Mouse (Mus musculus) C2C12 (cell line): ENCODE results near the gene Rassf4. TPM values are rescaled to one million over a fixed set of nuclear protein-coding genes. Genes with fewer than 3 reads are reported as not detected.

Source experiments
- H3K27me3 ChIP-seq: one replicate; pipeline ENCODE4 v1.6.1; 2011; ENCODE audit not compliant: control insufficient read depth, insufficient read depth, insufficient read length
- H3K36me3 ChIP-seq: one replicate; pipeline ENCODE4 v1.6.1; 2011; ENCODE audit not compliant: control insufficient read depth, insufficient read depth
- H3K4me3 ChIP-seq: one replicate; pipeline ENCODE4 v1.5.1; 2011; ENCODE audit warnings: mild to moderate bottlenecking, control low read depth; ENCODE audit not compliant: poor library complexity, insufficient read depth, severe bottlenecking
- H3K79me2 ChIP-seq: one replicate; pipeline ENCODE4 v1.6.1; 2011; ENCODE audit not compliant: control insufficient read depth, insufficient read depth
- H3K79me3 ChIP-seq: one replicate; pipeline ENCODE4 v1.6.1; 2011; ENCODE audit warnings: low read depth, control low read depth
- H3ac ChIP-seq: one replicate; pipeline ENCODE3; 2011; ENCODE audit warnings: low read depth; ENCODE audit not compliant: control insufficient read depth, insufficient read length
- CEBPB ChIP-seq: IDR thresholded peaks from one replicate; pipeline ENCODE4 v1.6.1; 2011; ENCODE audit warnings: low read depth, mild to moderate bottlenecking, control low read depth, moderate library complexity
- CTCF ChIP-seq: IDR thresholded peaks from one replicate; pipeline ENCODE4 v1.5.1; 2011; ENCODE audit not compliant: control insufficient read depth, insufficient read depth, insufficient read length
- FOSL1 ChIP-seq: IDR thresholded peaks from one replicate; pipeline ENCODE4 v1.8.0; 2011; ENCODE audit warnings: mild to moderate bottlenecking, low read length; ENCODE audit not compliant: poor library complexity, insufficient read depth, severe bottlenecking
- MAX ChIP-seq: IDR thresholded peaks from one replicate; pipeline ENCODE4 v1.6.1; 2011; ENCODE audit warnings: mild to moderate bottlenecking, control low read depth
- MYOD1 ChIP-seq: IDR thresholded peaks from one replicate; pipeline ENCODE4 v1.6.1; 2011; ENCODE audit warnings: low read depth; ENCODE audit not compliant: control insufficient read depth, insufficient read length
- MYOG ChIP-seq: IDR thresholded peaks from one replicate; pipeline ENCODE4 v1.6.1; 2011; ENCODE audit not compliant: control insufficient read depth, insufficient read length; ENCODE audit errors: extremely low read depth
- USF1 ChIP-seq: IDR thresholded peaks from one replicate; pipeline ENCODE4 v1.6.1; 2011; ENCODE audit warnings: low read depth, mild to moderate bottlenecking, control low read depth, moderate library complexity
- polyA plus RNA-seq: library from polyadenylated mRNA; unstranded; fragments of >200 nt; fragmentation: generic; extraction: Trizol; gene quantifications from one replicate; pipeline ENCODE4 v1.2.1, GENCODE M21; 2012; ENCODE audit warnings: missing spikeins

The Rassf4 gene
- polyA plus RNA-seq, 1 experiment: 0.21 TPM

DNA sequence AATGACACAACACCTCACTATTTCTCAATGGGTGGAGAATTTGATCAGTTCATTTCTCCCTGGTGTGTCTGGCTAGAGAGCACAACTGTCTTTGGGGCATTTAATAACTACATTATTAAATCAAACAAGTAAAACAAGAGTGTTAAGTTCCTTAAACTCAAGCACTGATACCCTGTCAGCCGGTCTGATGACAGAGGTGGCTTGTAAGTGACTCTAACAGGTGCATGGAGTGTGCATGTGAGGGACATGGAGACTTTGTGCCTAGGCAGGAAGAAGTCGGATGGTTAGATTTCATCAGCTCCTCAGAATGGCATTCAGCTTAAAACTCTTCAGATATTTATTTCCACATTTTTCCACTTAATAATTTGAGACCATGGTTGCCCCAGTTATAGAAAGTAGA lies 10.4 kb downstream of the Rassf4 start:
- Histone ChIP-seq H3K79me2 (no peaks in the 10 kb centered on the region), H3K36me3 (no peaks in the 10 kb centered on the region), H3K4me3 (no peak overlapping the region), H3K79me3 (no peaks in the 10 kb centered on the region), H3ac (no peak overlapping the region), H3K27me3 (no peaks in the 10 kb centered on the region)
- TF ChIP-seq MAX: no peak

DNA sequence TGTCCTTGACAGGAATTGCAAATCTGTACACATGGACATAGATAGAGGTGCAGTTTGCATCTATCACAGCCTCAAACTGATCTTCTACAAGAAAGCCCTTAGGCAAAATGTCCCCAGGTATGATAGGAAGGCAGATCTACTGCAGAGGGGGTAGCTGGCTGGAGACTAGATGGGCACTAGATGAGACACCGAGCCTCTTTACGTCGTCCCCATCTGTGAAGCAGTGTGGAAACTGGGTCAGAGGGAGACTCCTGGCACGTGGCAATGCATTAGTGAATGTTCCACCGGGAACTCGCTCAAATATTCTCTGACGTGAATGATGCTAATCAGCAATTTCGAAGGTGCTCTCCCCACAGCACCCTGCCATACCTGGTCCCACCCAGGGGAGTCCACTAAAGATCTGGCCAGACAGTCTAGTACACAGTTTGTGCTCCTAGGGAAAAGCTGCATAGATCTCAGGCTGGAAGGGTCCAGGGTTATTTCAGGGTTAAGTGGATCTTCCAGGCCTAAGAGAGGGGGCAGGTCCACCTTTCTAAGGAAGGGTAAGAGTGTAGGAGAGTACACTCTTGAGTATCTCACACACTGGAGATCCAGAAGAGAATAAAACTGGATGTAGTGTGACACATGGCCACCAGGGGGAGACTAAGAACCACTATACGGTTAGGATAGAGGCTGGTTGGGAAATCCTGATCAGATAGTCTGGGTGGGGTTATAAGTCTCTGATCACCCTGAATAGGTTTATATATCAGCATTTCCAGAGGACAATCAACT lies 19.9 kb downstream of the Rassf4 start:
- TF ChIP-seq USF1 (no peak), MYOG (no peak), FOSL1 (no peak), CEBPB (no peak), MYOD1 (no peak), CTCF (no peak), MAX (no peak)
- H3K27me3 ChIP-seq: no peaks in the 10 kb centered on the region

DNA sequence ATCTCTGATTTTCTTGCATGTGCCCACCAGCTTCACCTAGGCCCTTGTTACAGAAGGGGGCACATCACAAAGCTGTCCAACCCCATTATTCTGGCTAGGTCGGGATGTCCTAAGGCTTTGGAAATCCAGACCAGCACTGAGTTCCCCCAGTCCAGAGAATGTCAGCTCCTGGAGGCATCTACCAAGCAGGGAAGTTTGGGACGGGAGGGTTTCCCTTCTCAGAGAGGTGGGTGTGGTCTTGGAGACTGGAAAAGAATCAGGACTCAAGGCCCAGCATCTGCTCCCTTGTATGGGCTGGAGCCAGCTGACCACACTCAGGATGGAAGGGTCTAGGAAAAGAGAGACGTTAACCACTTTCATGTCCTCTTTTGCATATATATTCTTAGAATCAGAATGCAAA lies 20.6 kb downstream of the Rassf4 start:
- TF ChIP-seq FOSL1: no peak
- TF ChIP-seq MYOG: no peak
- no peak for TF ChIP-seq MYOD1
- no peak for TF ChIP-seq USF1
- no peaks in the 10 kb centered on the region for H3K36me3 ChIP-seq
- H3K79me3 ChIP-seq: no peaks in the 10 kb centered on the region
- H3K4me3 ChIP-seq: no peak overlapping the region
- H3K79me2 ChIP-seq: no peaks in the 10 kb centered on the region
- no peak overlapping the region for H3ac ChIP-seq
- no peaks in the 10 kb centered on the region for H3K27me3 ChIP-seq

More for the DNA sequence above, 19.9 kb downstream of the Rassf4 start:
- H3K79me2 ChIP-seq: no peaks in the 10 kb centered on the region
- H3ac ChIP-seq: no peak overlapping the region
- no peaks in the 10 kb centered on the region for H3K36me3 ChIP-seq
- H3K4me3 ChIP-seq: no peak overlapping the region
- H3K79me3 ChIP-seq: no peaks in the 10 kb centered on the region

DNA sequence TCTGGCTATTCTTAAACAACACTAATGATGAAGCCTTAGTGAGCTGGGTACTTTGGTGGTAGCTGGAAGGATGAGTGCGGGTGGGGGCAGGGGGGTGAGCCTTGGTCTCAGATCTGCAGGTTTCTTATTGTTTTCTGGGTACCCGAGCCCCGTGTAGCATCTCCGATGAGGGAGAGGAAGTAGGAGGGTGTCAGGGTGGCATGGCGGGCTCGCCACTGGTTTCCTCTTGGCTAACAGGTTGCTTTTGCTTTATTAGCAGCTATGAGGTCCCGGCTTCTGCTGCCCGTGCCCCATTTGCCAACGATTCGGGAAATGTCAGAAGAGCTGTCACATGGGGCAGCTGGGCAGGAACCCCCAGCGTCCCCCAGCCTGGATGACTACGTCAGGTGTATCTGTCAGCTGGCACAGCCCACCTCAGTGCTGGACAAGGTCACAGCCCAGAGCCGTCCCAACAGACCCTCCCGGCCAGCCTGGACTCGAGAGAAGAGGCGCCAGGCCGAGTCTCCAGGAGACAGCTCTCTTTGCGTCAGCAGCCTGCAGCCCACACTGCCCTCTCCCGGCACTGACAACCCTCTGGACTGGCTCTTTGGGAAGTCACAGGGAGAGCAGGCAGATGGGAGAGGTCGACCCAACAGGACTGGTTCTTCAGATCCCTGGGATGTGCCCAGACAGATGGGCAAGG lies 22.2 kb downstream of the Rassf4 start:
- H3K27me3 ChIP-seq: no peaks in the 10 kb centered on the region
- no peak overlapping the region for H3ac ChIP-seq
- H3K79me3 ChIP-seq: no peaks in the 10 kb centered on the region
- no peaks in the 10 kb centered on the region for H3K36me3 ChIP-seq
- no peak overlapping the region for H3K4me3 ChIP-seq
- no peak for TF ChIP-seq CEBPB
- TF ChIP-seq CTCF: peak; percentile 63
- H3K79me2 ChIP-seq: no peaks in the 10 kb centered on the region

DNA sequence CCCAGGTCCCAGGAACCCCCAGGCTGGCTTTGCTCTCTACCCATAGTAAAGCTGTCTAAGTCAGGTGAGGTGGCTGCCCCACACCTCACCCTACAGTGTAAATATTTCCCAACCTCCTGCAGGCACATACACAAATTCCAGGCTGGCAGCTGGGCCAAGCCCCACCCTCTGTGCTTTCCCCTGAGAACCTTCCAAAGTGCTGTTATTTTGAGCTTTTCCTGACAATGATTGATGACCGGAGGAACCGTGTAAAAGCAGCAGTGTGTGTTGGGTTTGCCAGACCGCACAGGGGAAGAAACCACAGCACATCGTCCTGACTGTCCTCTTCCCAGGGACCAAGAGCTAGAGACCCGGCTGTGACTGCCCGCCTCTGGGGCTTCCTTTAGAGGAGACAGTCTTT lies 23.3 kb downstream of the Rassf4 start, which contains the start of gene Depp1:
Gene Depp1 (plus strand): TSS at position 204 of the 400 bp plus-strand sequence.
- Histone ChIP-seq H3K27me3 (no peaks in the 10 kb centered on the region), H3K79me3 (no peaks in the 10 kb centered on the region), H3K4me3 (no peak within 1 kb of the TSS), H3K36me3 (no peaks in the 10 kb centered on the region), H3ac (no peak within 1 kb of the TSS), H3K79me2 (no peaks in the 10 kb centered on the region)
- TF ChIP-seq CEBPB: peak; percentile 61
- peak; percentile 4 for TF ChIP-seq MYOD1
- no peak for TF ChIP-seq MYOG
- TF ChIP-seq USF1: no peak
- TF ChIP-seq MAX: no peak

DNA sequence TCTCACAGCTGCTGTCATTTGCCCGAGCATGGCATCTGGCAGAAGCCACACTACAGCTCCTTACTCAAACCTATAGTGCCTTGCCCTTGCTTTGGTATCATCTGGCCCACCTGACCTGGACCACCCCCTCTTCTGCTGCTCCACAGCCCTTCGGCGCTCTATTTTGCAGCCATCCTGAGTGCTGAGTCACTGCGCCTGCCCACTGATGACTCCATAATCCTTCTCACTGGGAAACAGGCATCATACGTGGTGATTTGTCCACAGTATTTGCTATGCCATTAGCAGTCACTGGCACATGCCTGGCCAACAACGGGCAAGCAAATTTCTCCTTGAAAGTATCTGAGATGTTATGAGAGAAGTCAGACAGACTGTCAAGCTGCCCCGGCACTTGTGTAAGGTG lies 23.9 kb downstream of the Rassf4 start:
- Histone ChIP-seq H3ac (no peak overlapping the region), H3K36me3 (no peaks in the 10 kb centered on the region), H3K79me3 (no peaks in the 10 kb centered on the region), H3K4me3 (no peak overlapping the region), H3K79me2 (no peaks in the 10 kb centered on the region), H3K27me3 (no peaks in the 10 kb centered on the region)
- no peak for TF ChIP-seq MYOG
- no peak for TF ChIP-seq CEBPB
- no peak for TF ChIP-seq MYOD1
- no peak for TF ChIP-seq MAX
- no peak for TF ChIP-seq CTCF
- no peak for TF ChIP-seq FOSL1
- TF ChIP-seq USF1: no peak
